Mouse (Mus musculus) frontal cortex, postnatal 10 days (tissue): Measurements from ENCODE around the gene Them4.
"Not testable (repeated sequence)": the region's sequence is repeated elsewhere in the genome, so short reads cannot be mapped to it uniquely, and the experiment has no call there.

Source experiments
- DNase-seq, 2 experiments: peaks; one replicate each; pipeline ENCODE4 v3.0.0; 2022; ENCODE audit warnings: low spot score in 2 of 2, mixed read lengths in 1 of 2

Them4 gene

DNA sequence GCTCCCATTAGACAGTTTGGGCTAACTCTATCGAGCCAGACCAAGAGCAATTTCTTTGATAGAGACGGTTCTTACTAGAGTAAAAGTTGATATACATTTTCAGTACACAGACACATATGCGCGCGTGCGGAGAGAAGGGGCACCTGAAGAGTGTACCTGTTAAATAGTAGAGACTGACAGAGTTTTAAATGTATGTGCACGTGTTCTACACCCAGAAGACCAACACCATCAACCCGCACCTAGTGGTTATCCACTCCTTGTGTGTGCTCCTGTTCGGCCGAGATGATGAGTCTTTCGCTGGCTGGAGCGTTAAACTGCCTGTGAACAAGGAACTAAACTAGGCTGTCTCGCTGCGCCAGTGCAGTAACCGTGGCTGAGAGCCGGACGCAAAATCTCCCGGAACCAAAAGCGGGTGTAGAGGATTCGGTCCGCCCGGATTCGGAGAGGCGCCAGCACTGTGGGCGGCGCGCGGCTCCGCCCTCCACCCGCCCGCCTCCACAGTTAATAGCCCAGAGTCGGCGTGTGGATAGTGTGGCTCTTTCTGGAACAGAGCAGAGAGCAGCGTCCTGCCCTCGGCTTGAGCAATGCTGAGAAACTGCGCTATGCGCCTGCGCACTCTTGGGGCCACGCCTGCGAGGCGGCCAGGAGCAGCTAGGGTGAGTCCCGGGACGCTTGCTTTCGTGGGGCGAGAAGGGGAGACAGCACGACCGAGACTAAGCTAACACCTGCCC, at the start of gene Them4:
TSS of gene Them4 (plus strand) at position 457 of the 731 bp plus-strand sequence.
- DNase-seq = peak; percentile 82 to 87

DNA sequence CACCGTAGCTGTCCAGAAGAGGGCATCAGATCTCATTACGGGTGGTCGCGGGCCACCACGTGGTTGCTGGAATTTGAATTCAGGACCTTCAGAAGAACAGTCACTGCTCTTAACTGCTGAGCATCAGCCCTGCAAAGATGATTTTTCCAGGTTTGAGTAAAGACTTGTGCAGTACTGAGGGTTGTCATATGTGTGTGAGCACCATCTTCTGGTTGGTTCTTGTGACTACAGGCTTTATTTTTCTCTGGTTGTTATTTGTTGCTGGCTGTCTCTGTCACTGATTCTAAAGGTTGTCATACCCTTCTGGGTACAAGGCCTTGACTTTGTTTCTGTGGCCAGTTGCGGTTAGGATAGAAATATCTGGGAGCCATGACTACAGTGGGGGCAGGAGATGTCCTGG, 49.3 kb upstream of the Them4 start:
- DNase-seq = peak in 1 of 2 experiments; percentile 5

DNA sequence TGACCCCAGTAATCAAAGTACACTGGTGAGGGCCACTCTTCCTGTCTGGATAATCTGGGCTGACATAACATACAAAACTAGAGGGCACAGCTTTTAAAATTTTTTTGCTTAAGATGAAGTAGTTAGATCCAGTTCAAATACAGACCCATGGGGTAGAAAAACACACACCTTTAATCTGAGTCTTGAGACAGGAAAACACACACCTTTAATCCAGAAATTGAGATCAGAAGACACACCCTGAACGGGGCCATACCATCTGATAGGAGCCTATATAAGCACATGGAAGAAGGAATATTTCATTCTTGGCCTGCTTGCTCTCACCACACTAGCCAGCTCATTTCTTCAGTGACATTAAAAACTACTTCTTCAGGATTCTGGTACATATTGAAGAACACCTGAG, 46.2 kb upstream of the Them4 start, which contains the start of gene Gm4778:
TSS of gene Gm4778 (plus strand) at position 301 of the 400 bp plus-strand sequence.
- DNase-seq = not testable (repeated sequence)

DNA sequence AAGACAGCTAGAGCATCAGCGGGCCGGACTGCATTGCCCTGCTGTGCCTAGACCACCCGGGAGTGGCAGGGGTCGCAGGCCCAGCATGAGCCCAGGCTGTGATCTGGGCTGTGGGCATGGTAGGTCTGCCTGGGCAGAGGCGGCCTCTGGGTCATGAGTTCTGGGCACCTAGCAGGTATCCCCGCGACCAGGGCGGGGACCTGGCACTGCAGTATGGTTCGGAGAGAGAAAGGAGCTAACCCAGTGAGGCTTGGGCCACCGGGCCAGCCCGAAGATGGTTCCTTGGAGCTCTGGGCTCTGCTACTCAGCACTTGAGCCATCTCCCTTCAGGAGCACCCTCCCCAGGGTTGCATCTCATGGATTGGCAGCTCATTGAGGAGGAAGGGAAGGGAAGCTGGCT, 33.9 kb upstream of the Them4 start:
- DNase-seq = no peak

DNA sequence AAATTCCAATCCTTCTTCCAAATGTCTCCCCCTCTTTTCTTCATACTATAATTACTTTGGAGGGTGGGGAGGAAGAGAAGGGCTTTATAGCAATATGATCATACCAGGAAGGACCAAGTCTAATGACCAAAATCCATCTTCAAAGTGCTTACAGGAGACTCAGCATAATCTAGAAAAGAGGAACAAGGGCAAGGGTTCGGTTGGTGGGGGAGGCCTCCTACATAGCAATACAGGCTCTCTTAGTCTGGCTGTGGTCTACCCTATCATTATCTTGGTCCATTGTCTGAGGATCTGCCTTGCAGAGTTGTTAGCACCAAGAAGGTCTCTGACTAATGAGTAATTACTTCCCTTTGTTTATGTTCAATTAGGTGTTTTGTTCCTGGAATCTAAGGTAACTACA, 4.4 kb upstream of the Them4 start:
- DNase-seq = no peak

DNA sequence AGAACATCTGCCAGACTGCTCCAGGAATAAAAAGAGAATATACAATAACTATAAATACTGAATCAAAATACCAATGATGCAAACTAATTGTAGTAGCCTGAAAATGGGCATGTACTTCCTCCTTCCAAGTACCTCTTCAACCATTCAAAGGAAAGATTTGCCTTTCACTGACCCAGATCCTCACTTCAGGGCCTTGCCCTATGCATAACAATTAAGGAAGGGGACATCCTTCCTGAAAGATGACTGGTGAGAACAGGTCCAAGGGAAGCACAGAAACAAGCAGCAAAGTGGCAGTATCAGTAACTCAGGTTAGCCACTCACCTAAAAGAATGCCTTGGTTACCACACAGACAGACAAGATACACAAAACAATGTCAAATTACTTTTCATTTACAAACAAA, 2.9 kb upstream of the Them4 start:
- no peak for DNase-seq

DNA sequence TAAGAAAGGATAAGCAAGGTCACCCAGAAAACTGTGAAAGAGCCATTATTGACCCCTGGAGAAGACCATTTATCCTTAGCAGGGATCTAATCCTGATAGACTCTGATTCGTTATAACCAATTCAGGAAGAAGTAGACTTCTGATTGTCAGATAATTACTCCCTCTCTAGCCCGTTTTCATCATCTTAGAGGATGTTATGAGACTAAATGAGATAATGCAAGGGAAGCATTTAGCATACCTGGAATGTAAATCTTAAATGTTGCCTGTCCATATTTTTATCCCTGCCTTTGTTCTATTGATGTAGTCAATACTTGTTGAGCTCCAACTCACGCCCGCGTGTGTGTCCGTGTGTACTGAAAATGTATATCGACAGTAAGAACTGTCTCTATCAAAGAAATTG, 602 bp downstream of the Them4 start:
- no peak for DNase-seq

DNA sequence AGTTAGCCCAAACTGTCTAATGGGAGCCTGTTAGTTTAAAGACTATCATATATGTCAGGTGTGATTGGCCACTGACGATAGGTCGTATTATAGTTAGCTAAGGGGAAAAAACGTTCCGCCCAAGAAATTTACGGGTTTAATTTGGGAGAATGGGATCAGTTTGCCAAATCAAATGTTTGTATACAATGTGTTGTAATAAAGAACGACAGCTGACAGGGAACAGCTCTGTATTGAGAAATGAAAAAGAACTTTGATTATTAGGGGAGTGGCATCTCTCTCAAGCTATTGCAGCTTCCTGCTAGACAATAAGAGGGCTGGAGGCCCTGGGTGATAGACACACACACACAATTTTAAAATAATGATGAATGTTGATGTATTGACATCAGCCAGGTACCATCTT, 1.0 kb downstream of the Them4 start:
- no peak for DNase-seq

DNA sequence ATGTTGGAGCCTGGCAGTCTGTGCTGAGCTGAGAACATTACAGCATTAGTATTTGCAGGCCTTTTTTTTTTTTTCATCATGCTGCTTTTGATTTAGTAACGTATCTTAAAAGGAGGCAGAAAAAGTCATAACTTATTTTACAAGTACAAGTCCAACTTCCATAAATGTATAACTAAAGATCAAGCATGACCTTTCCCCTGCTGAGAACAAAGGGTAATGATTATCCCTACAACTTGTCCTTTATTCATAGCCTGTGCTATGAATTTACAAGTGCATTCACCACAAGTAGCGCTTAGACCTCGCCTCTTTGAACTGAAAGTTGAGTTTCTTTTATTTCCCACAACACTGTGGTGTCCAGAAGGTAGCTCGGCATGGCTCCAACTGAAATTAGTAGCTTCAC, 1.5 kb downstream of the Them4 start:
- no peak for DNase-seq

DNA sequence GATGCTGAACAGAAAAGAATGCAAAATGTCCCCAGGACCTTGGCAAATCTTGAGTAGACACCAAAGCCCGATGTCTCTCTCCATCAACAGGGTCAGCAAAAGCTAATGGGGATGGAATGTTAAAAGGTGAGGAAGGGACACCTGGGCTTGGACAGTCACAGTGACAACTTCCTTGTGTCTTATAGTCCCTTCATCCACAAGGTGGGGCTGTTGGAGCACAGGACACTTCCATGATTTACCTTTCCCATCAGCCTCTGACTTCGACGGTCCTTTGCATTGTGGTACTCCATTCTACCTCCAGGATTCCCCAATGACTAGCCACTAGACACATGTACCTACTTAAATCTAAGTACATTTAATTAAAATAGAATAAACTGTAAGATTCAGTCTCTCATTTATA, 18.8 kb downstream of the Them4 start:
- no peak for DNase-seq

DNA sequence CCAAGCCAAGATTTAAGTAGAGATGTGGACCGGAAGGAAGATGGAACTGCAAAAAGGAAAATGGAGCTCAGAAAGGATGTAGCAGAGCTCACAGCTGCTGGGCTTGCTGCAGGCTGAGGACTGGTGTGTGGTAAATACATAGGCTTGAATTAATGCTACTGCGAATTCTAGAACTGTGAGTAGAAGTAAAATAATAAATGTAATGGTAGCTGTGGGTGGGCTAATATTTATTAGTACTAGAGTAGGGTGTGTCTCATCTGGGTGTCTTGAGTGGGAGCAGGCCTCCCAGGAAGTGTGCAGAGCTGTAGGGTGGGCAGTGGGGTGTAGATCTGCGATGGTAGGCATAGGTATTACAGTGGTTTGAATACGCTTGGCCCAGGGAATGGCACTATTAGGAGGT, 24.6 kb downstream of the Them4 start:
- DNase-seq = no peak

DNA sequence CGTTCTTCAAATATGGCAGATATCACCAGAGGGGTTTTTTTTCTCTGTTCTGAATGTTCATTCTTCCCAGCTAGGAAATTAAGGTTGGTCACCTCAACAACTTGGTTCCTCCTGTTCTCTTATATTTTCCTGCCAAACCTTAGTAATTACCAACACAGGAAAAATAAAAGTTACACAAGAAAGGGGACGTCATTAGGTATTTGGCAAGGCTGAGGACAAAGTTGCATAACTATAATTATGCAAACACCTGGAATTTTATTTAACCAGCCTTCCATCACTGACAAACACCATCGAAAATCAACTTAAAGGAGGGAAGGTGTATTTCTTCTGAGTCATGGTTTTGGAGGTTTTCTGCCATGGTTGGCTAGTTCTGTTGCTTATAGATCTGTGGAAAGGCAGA, 28.6 kb downstream of the Them4 start:
- DNase-seq = no peak

DNA sequence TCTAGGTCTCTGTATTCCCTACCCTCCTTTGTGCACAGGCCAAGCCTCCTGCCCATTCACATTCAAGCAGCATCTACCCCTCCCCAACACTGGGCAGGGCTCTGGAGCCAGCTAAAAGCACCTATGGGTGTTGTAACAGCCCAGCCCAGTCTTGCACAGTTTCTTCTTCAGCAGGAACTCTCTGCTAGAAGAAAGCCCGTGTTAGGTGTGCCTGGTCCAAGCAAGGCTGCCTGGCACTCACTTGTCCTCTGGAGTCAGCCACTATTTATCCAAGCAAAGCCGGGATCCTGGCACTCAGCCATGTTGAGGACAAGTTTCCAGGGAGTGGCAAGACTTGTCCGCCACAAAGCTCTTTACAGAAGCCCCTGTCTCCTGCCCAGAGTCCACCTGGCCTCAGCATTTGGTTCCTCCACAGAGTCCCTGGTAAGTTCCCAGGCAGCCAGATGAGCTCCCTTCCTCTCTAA, 32.1 kb downstream of the Them4 start, which contains the start of gene Them5:
TSS of gene Them5 (plus strand) at position 141 of the 464 bp plus-strand sequence.
- DNase-seq = no peak

DNA sequence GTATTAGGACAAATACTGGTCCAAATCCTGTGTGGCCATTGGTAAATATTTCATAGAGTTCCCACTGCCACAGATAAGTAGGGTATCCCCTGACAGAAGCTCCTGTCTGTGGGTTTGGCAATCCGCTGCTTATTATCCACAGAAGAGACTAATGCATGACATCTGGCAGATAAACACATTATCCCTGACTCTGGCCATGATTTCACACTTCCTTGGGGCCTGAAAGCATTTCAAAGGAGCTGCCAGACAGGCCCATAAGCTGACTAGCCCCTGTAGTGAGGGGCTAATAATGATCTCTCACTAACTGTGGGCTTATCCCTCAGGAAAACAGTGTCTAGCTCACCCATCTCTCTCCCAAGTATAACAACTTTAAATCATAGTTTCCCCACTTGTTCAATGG, 32.7 kb downstream of the Them4 start:
- no peak for DNase-seq

DNA sequence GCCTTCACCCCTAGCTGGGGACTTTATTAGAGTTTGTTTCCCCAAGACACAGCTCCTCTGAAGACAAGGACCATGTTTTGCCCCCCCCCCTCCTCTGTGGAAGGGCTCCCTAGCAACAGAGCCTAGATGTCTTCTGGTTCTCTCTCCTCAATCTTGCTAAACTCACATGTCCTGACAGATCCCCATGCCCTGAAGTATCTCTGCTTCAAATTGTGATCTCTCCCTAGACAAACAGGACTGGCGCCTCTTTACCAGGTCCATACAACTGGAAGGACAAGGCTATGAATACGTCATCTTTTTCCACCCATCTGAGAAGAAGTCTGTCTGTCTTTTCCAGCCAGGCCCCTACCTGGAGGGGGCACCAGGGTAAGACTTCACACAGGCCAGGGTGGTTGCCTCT, 34.3 kb downstream of the Them4 start:
- no peak for DNase-seq

DNA sequence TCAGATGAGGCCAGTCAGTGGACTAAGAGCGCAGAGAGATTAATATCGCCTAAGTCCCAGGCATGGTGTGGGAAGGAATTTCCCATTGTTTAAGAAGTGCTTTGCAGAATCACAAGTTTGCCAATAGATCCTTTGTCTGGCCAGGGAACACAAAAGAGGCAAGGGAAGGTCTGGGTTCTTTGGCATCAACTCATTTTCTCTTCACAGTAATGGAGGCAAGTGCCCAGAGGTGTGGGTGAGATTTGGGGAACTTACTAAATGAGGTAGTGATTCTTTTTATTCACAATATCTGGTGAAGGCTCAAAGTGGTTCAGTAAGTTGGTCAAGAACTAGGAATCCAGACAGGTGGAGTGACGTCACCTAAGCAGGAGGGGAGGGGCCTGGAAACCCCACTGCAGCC, 35.0 kb downstream of the Them4 start:
- DNase-seq = no peak

DNA sequence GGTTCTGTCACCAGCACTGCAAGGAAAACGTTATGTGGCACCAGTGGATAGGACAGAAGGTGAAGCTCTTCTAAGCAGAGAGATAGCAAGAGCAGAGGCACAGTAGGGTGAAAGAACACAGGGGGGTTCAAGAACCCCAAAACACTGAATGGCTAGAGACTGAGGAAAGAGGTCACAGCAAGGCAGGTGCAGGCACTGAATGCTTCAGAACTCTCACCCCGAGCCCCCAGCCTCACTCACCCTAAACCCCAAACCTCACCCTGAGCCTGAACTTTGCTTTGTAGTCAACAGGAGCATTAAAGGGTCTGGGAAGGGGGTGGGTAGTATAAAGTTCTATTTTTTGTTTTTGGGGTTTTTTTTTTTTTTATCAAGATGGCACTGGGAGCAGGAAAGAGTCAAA, 38.3 kb downstream of the Them4 start:
- no peak for DNase-seq

DNA sequence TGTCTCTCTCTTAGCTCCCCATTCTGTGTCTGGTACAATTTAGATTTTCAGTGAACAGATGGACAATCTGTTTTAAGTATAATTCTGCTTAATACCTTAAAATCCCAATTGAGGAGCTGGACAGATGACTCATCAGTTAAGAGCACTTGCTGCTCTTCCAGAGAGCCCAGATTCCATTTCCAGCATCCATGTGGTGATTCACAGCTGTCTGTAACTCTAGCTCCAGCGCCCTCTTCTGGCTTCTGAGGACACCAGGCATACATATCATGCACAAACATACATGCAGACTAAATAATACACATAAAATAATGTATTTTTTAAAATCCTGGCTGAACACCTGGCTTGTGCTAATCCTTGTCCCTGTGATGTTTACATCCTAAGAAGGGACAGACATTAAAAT, 50.9 kb downstream of the Them4 start:
- no peak for DNase-seq

DNA sequence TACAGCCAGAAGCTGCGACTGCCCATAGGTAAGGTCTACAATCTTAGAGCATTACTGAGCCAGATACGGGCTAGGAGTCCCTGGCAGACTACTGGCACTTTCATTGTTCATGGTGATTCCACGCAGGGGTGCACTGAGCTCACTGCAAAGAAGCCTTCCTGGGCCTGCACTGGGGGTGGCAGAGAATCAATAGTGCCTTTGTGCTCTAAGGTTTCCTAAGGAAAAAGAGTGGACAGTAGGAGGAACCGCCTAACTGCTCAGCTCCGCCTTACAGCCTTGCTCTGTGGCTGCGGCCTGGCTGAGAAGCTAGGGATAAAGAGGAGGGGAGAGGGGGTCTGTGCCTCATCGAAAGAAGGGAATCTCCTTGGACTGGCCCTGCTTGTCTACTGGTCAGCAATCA, 52.2 kb downstream of the Them4 start, which contains the start of gene C2cd4d:
TSS of gene C2cd4d (plus strand) at position 301 of the 400 bp plus-strand sequence.
- DNase-seq = no peak

DNA sequence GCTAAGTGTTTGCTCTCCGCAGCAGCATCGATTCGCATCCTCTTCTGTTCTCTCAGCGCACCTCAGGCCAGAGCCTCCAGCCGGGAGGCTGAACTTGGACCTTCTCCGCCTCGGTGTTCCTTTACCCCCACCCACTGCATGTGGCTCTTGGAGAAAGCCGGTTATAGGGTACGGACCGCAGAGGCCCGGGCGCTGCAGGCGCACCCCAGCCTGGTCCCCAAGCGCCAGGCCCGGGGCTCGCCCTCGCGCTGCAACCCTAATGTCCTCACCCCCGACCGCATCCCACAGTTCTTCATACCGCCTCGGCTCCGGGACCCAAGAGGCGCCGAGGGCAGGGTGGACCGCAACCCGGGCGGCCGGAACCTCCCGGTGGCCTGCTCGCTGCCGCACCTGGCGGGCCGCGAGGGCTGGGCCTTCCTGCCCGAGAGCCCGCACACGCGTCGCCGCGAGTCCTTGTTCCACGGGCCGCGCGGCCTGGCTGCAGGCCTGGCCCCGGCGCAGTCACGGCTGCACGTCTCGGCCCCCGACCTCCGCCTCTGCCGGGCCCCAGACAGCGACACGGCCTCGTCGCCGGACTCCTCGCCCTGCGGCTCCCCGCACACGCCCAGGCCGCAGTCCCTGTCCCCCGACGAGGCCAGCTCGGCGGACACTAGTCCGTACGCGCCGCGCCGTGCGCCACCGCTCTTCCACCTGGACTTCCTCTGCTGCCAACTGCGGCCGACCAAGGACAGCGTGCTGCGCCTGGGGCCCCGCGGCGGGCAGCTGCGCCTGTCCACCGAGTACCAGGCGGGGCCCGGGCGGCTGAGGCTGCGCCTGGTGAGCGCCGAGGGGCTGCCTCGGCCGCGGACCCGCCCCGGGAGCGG, 53.6 kb downstream of the Them4 start:
- peak in 1 of 2 experiments; percentile 36 for DNase-seq

DNA sequence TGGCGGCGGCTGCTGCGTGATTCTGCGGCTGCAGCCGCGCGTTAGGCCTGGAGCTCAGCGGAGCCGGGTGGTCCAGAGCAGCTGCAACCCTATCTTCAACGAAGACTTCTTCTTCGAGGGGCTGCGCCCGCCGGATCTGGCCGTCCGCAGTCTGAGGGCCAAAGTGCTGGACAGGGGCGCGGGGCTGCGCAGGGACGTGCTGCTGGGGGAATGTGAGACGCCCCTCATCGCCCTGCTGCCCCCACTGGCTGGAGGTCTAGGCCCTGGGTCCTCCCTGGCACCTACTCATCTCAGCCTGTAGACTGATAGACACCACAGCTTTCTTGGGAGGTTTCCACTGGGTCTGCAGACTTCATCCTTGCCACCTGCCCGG, 54.3 kb downstream of the Them4 start:
- peak in 1 of 2 experiments; percentile 15 for DNase-seq

DNA sequence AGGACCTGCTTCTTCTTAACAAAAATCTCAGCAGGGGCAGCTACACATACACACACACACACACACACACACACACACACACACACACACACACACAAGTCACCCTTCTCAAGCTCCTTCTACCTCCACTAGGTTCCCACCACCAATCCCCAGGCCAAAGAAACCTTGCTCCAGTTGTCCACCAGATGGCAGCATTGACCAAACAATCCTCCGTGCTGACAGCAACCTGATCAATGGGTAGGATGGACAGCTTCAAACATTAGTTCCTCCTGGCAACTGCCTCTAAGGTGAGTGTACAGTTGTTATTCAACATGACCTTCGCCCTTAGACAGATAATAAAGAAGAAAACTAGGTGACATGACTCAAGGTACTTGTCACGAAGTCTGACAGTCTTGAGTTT, 56.9 kb downstream of the Them4 start:
- peak; percentile 36 to 77 for DNase-seq

DNA sequence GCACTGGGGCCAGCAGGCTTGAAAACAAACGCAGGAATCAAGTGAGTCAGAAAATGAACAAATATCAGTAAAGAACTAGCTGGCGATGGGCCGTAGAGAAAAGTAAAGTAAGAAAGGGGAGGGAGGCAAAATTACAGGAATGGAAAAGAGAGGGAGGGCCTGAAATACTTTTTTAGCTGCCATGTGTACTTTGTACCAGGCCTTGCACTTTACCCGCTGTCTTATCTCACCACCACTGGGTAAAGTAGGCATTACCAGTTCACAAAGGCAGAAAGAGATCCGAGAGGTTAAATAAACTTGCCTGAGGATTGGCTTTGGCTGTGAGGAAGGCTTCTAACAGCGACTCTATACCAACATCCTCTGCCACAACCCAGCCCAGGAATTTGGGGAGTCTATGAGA, 57.6 kb downstream of the Them4 start:
- no peak for DNase-seq
